Mouse (Mus musculus) right cerebral cortex, postnatal 25 days (tissue): ENCODE results near the gene Bpifa2.
"Not testable (repeated sequence)": the region's sequence is repeated elsewhere in the genome, so short reads cannot be mapped to it uniquely, and the experiment has no call there.

ENCODE experiments used
- DNase-seq: peaks from one replicate; pipeline ENCODE4 v3.0.0; 2022

The Bpifa2 gene

GRCm38 (mm10) chr2:154007965-154008364 lies at the start of gene Bpifa2:
TSS of gene Bpifa2 (plus strand) at chr2:154008265.
- DNase-seq, result no peak

GRCm38 (mm10) chr2:153962821-153963331 lies 45.2 kb upstream of the Bpifa2 start:
- DNase-seq, result peak; percentile 31

GRCm38 (mm10) chr2:153963334-153963733 lies 44.7 kb upstream of the Bpifa2 start:
- no peak for DNase-seq

- no peak for DNase-seq
Measured at GRCm38 (mm10) chr2:153970221-153970620, 37.8 kb upstream of the Bpifa2 start.

- DNase-seq, result no peak
Measured at GRCm38 (mm10) chr2:153974582-153974981, 33.5 kb upstream of the Bpifa2 start, which contains the start of gene Bpifa6. TSS of gene Bpifa6 (plus strand) at chr2:153974945.

GRCm38 (mm10) chr2:153995770-153996169 lies 12.3 kb upstream of the Bpifa2 start:
- DNase-seq, result peak; percentile 30

- no peak for DNase-seq
Measured at GRCm38 (mm10) chr2:154000501-154000900, 7.6 kb upstream of the Bpifa2 start.

GRCm38 (mm10) chr2:154001056-154001455 lies 7.0 kb upstream of the Bpifa2 start:
- no peak for DNase-seq

- DNase-seq, result no peak
Measured at GRCm38 (mm10) chr2:154004456-154004855, 3.6 kb upstream of the Bpifa2 start.

GRCm38 (mm10) chr2:154005094-154005493 lies 3.0 kb upstream of the Bpifa2 start:
- DNase-seq, result no peak

- no peak for DNase-seq
Measured at GRCm38 (mm10) chr2:154005734-154006133, 2.3 kb upstream of the Bpifa2 start.

- no peak for DNase-seq
Measured at GRCm38 (mm10) chr2:154006331-154006730, 1.7 kb upstream of the Bpifa2 start.

- DNase-seq, result no peak
Measured at GRCm38 (mm10) chr2:154007381-154007780, 684 bp upstream of the Bpifa2 start.

- DNase-seq, result no peak
Measured at GRCm38 (mm10) chr2:154017990-154018389, 9.9 kb downstream of the Bpifa2 start.

GRCm38 (mm10) chr2:154024676-154025075 lies 16.6 kb downstream of the Bpifa2 start:
- DNase-seq, result not testable (repeated sequence)

- no peak for DNase-seq
Measured at GRCm38 (mm10) chr2:154038932-154039331, 30.9 kb downstream of the Bpifa2 start.

- DNase-seq, result no peak
Measured at GRCm38 (mm10) chr2:154044743-154045142, 36.7 kb downstream of the Bpifa2 start.

GRCm38 (mm10) chr2:154058690-154059089 lies 50.6 kb downstream of the Bpifa2 start:
- DNase-seq, result no peak
